Mouse (Mus musculus) layer of hippocampus, adult 9-11 months (tissue): Measurements from ENCODE around the gene Plcb2.

Source experiments
- DNase-seq: peaks from one replicate; pipeline ENCODE4 v3.0.0; 2022

Gene Plcb2

DNA sequence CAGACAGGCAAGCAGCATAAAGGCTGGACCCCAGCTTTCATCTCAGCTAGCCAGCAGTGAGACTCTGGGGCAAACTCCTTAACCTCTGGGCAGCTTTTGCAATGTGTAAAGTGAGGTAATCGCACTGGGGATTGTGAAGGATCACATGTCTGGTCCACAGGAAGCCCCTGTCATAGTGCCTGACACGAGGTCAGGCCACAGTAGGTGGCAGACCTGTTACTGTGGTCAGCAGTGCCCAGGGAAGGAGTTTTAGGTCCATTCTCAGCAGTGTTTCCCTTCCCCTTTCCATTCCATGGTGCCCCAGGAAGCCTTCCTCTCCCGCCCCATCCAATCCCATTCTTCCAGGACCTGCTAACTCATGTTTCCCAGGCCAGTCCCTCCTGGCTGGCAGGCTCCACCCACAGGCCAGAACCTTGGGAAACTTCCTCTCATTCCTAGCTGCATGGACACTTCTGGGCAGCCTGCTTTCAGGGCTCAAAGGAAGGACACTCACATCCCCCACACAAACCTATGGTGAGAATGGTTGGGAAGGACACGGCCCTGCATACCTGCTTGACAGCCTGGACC lies 18.5 kb downstream of the Plcb2 start:
- DNase-seq: no peak

DNA sequence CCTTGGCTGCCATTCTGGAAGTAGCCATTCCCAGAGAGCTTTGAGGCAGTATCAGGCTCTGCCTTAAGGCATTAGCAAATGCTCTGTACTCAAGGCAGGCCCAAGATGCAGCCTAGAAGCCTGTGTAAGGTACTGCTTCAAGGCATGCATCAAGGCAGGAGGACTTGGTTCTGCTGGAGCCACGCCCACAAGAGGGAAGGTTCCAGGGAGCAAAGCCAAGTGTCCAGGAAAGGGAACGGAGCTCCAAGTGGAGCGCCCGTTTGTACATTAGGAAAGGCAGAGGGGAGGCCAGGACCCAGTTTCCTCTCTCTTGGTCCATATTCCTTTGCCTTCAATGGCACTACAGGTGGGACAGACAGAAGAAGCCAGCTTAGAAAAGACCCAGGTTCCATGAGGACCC lies 19.8 kb downstream of the Plcb2 start:
- no peak for DNase-seq

- DNase-seq: no peak
Measured at GRCm38 (mm10) chr2:118706436-118706835, 21.8 kb downstream of the Plcb2 start.

GRCm38 (mm10) chr2:118703913-118704730 lies 24.1 kb downstream of the Plcb2 start, which contains the start of gene Ankrd63:
TSS of gene Ankrd63 (minus strand) at chr2:118703963.
- DNase-seq: no peak

DNA sequence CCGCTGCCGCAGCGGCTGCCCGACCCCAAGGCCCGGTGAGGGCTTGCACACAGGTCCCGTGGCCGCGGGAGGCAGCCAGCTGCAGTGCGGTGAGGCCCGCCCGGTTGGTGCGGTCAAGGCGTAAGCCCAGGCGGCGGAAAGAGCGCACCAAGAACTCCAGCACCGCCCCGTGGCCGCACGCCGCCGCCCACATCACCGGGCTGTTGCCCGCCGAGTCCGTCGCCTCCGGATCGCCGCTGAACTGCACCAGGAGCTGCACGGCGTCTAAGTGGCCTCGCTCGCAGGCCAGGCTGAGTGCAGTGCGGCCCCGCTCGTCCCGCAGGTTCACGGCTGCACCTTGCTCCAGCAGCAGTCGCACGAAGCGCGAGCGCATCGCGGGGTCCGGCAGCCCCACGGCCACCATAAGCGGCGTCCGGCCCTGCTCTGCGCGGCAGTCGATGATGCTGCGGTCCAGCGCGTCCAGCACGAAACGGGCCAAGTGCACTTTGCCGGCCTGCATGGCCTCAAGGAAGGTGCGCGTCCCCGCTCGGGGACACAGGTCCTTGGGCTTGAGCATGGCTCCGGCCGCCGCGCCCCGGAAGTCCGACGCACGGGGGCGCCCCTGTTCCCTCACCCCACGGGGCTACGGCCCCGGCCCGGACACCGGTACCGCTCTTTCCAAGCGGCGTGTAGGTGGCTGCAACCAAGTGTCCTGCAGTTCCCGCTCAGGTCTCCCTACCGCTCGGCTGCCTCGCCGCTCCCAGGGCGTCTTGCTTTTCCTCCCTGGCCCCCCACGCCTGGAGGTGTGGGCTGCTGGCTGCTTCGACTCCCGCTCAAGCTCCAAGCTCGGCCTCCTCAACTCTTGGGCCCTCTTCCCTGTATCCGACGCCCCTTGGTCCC lies 25.1 kb downstream of the Plcb2 start:
- no peak for DNase-seq

GRCm38 (mm10) chr2:118701971-118702882 lies 26.0 kb downstream of the Plcb2 start:
- DNase-seq: no peak

DNA sequence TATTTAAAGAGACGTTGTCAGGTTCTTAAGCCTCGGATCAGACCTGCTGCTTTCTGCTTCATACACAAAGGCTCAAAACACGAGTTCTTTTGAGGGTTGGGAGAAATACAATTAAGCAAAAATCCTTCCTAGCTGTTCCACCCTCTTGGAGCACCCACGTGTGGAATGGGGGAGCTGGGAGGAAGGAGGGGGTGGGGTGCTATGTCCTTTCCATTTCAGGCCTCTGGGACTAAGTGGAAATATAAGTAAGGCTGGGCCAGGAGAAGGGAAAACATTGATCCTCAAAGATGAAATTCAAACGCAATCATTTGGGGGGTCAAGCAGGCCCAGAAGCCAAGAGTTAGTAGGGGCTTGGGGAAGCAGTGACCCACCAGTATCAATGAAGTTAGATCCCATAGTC lies 27.1 kb downstream of the Plcb2 start:
- no peak for DNase-seq

DNA sequence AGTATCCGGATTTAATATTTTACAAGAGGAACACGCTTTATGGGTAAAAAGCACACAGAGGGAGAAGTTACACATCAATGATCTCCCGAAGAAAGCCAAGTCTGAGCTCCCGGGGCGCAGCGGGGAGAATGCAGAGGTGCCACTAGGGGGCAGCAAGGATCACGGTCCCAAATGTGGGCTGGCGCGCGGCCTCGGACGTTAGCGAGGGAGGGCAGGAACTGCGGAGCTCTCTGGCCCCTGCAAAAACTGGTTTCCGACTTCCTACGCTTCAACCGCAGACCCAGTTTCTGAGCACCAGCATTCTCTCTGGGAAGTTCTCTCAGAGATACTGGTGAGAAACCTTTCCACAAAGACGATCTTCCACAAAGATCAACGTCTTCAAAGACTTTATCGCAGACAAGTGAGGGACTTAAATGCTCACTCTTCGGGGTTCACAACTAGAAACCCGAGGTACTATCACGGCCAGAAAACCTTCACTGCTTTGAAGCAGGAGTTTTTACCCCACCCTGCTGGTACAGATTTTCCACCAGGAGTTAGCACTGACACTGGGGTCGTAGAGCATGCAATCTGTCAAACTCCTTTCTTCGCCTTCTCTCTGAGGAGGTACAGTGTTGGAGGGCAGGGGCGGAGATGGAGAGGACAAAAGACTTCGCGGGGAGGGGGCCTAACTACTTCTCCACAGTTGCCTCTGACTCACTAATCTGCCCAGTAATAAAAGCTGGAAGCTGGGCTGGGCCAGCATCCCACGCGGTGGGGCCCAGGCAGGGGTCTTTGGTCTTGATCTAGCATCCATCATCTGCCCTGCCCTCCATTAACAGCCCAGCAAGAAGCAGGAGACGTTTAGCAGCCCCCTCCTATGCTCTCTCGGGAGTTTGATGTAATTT lies 27.8 kb downstream of the Plcb2 start:
- no peak for DNase-seq

DNA sequence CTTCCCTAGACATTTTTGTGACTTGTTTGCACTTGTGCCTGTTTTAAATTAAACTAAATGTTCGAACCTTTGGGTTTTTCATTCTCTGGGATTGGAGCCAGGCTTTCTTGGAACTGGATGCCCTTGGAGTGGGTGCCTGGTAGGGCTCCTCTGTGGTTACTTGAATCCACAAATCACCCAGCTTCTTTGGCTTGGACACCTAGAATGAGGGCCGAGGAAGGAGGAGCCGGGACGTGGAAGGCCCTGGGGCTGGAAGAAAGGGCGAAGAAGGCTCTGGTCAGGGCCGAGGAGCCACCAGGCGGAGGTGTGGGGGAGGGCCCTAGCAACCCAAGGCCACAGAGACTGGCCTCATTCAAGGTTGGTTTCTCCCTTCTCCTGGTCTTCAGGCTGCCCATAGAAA lies 30.3 kb downstream of the Plcb2 start:
- no peak for DNase-seq

DNA sequence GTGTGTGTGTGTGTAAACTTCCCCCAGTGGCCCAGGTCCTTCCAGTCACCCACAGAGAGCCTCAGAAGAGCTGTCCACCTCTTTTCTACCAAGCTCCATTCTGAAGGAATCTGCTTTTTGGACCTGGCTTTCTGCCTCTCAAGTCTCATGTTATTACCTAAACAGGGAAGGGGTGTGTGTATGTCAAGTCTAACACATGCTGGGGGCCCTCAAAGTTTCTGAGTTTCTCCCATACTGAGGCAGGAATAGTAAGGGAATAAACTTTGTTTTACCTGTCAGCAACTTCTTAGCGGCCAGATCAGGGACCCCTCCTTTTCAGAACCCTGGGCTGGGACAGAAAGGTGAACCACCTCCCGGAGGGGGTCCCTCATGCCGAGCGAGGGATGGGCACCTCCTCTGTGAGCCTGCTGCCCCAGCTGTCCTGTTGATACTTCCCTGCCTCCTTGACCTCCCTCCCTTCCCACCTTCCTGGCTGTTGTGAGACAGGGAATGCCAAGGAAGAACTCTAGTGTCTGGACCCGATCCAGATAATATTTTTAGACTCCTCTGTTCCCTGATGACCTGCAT lies 30.8 kb downstream of the Plcb2 start:
- no peak for DNase-seq

DNA sequence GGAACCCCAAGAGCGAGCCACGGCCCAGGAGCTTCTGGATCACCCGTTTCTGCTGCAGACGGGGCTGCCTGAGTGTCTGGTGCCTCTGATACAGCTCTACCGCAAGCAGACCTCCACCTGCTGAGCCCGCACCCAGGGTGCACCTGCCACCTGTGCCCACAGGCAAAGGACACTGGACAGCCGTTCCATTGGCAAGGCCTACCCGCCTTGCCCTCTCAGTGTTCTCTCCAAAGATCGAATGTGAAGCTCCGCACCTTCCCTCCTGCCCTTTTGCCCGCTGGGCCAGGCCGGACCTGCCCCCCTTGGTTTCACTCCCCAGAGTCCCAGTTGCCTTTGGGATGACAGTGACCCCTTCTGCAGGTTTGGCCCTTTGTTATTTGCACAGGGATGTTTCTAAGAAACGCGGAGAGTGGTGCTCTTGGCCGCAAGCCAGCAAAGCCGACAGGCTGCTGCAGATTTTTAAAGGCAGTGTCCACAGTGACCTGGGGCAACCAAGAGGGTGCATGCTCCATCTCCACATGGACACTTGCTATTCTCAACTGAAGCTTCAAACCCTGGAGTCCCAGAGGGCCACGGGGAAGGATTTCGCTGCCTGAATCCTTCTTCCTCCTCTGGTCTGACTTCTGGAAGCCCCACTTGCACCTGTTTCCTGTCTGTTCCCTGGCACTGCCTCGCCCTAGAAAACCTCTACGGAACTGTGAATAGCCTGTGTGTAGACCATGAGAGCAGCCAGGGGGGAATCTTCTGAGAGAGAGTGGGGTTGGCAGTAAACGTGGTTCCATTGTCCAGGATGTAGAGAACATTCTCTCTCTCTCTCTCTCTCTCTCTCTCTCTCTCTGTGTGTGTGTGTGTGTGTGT lies 31.6 kb downstream of the Plcb2 start:
- no peak for DNase-seq

GRCm38 (mm10) chr2:118695677-118696232 lies 32.5 kb downstream of the Plcb2 start:
- DNase-seq: no peak

DNA sequence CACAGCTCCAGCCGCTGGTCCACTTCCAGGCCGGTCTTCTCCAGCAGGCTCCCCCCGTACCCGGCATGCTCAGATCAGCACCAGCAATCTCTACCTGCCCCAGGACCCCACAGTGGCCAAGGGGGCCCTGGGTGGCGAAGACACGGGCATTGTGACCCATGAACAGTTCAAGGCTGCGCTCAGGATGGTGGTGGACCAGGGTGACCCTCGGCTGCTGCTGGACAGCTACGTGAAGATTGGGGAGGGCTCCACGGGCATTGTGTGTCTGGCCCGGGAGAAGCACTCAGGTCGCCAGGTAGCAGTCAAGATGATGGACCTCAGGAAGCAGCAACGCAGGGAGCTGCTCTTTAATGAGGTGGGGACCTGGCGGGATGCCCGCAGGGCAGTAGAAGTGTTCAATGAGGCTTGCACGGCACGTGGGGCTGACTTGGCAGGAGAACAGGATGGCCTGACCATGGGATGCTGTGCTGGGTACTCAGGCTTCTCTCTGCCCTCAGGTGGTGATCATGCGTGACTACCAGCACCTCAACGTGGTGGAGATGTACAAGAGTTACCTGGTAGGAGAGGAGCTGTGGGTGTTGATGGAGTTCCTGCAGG lies 34.8 kb downstream of the Plcb2 start:
- DNase-seq: no peak

DNA sequence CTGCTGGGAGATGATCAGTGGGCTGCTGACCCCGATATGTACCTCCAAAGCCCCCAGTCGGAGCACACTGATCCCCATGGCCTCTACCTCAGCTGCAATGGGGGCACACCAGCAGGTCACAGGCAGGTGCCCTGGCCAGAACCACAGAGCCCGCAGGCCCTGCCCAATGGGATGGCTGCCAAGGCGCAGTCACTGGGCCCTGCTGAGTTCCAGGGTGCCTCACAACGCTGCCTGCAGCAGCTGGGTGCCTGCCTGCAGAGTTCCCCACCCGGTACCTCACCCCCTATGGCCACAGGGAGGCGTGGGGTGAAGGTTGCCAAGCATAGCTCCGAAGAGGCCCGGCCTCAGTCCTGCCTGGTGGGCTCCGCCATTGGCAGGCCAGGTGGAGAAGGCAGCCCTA lies 38.4 kb downstream of the Plcb2 start:
- DNase-seq: no peak

DNA sequence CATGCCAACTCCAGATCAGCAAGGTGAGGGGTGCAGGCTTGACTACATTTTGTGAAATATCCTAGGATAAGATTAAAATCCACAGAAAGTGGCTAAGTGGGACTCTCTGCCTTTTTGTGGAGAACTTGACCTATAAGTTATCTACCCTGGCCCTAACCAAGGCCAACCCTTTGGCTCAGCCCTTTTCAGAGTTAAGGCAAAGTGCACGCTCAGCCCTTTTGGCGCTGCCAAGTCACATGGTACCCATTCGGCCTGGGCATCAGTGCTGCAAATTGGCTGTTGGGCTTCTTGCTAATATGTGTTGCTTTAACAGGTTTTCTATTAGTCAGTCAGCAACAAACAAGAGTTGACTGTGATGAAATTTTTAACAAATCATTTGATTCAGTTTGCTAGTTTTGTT lies 40.4 kb downstream of the Plcb2 start:
- no peak for DNase-seq

- no peak for DNase-seq
Measured at GRCm38 (mm10) chr2:118686693-118687092, 41.5 kb downstream of the Plcb2 start.

DNA sequence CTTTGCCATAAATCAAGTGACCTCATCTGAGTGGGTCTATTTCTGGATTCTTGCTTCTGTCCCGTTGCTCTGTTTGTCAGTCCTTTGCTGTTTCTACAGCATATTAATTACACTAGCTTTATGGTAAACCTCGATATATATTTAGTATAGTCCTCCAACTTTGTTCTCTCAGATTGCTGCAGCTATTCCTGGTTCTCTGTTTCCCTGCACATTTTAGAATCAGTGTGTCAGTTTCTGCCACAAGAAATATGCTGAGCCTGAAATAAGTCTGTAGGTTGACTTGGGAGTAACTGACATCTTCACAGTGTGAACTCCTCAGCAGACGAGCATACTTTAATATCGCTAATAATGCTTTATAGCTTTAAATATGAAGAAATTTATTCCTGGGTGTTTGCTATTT lies 43.1 kb downstream of the Plcb2 start:
- no peak for DNase-seq

GRCm38 (mm10) chr2:118682544-118683260 lies 45.5 kb downstream of the Plcb2 start:
- DNase-seq: no peak

DNA sequence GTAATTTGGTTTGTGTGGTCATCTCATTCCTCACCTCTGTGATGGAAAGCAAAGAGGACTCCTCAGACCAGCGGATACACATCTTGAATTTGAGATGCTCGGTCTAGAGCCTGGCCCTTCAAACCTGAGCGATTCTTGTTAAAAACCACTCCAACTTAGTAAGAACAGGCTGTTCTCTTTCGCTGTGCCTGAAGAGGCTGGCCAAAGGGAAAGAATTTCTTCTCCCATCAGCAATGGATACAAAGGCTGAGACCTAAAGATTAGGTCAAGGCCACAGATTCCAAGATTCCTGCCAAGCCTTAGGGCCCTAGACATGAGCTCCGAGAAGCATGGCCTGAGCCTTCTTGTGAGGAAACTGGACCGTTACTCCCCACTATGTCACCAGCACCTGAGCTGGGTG lies 47.3 kb downstream of the Plcb2 start:
- no peak for DNase-seq
